Comparison of ENCODE assay signal across 8 mouse cellular contexts in genomic region chr3:137952225-137952913, GRCm38 (mm10). TPM values are rescaled to one million over a fixed set of nuclear protein-coding genes. Genes with fewer than 3 reads are reported as not detected.
DNase-seq lines count a peak whose midpoint lies in the region; ATAC-seq lines count a peak whose summit lies in the region.

No protein-coding gene starts in this region.

- H3K9ac ChIP-seq in forebrain, embryonic 13.5 days: no peak overlapping the region

- no peaks in the 10 kb centered on the region for H3K9me3 ChIP-seq in forebrain, embryonic 13.5 days (replicated peaks)
- H3K9me3 ChIP-seq in megakaryocyte, embryonic 14.5 days: no peaks in the 10 kb centered on the region

- ATAC-seq in activated CD4-positive, CD25-positive, alpha-beta regulatory T cell, adult 4 months: peak; percentile 21
- ATAC-seq in forebrain, embryonic 13.5 days: peak; percentile 46; the same call in 1 of the 2 replicates
- ATAC-seq in inflammation-experienced regulatory T-cells, adult 6 months: peak; percentile 24

- WGBS in forebrain, embryonic 13.5 days: 85% methylated on average over 4 of the region's 4 CpGs

- no peak overlapping the region for H3K4me2 ChIP-seq in forebrain, embryonic 13.5 days

- no peak overlapping the region for H3K4me3 ChIP-seq in forebrain, embryonic 13.5 days
- H3K4me3 ChIP-seq in megakaryocyte, embryonic 14.5 days (replicated peaks): peak overlapping the region; percentile 86

- no peak overlapping the region for H3K27ac ChIP-seq in forebrain, embryonic 13.5 days

- H3K4me1 ChIP-seq in forebrain, embryonic 13.5 days: peaks cover 14% of the 10 kb centered on the region
- peaks cover 100% of the 10 kb centered on the region for H3K4me1 ChIP-seq in megakaryocyte, embryonic 14.5 days

- DNase-seq in retina, postnatal 1 day: peak; percentile 35
- DNase-seq in retina, embryonic 14.5 days (ENCODE audit: low spot score): no peak
- DNase-seq in thymus, postnatal 4 days: peak; percentile 32
- no peak for DNase-seq in cerebellum, adult 11 months

- no peaks in the 10 kb centered on the region for H3K36me3 ChIP-seq in forebrain, embryonic 13.5 days (ENCODE audit: poor library complexity, severe bottlenecking)
- H3K36me3 ChIP-seq in megakaryocyte, embryonic 14.5 days (replicated peaks; ENCODE audit: low read length): peaks cover 99% of the 10 kb centered on the region

- H3K27me3 ChIP-seq in forebrain, embryonic 13.5 days: no peaks in the 10 kb centered on the region
- no peaks in the 10 kb centered on the region for H3K27me3 ChIP-seq in megakaryocyte, embryonic 14.5 days (replicated peaks)

RNA-seq across cellular contexts. Expression of gene Dapp1, which starts 29.0 kb away (rescaled TPM):
- polyA plus RNA-seq in activated CD4-positive, CD25-positive, alpha-beta regulatory T cell, adult 4 months (2017; shearing (Covaris generic)): 10 to 100 TPM; 58.7 to 78.7 TPM
- polyA plus RNA-seq in forebrain, embryonic 13.5 days (2015; fragmentation: Nextera tagmentation; extraction: Ambion mirVana): 2.7 and 3.9 TPM in 2 replicates
- 10 to 100 TPM; 74.8 to 86.0 (median 84.5) TPM for polyA plus RNA-seq in inflammation-experienced regulatory T-cells, adult 6 months (2017; shearing (Covaris generic))
- polyA plus RNA-seq in megakaryocyte, embryonic 14.5 days (2012; ENCODE audit: insufficient read depth, low replicate concordance): 8.0 and 32.0 TPM in 2 replicates

RNA-seq across cellular contexts. Expression of gene Lamtor3, which starts 34.1 kb away (rescaled TPM):
- 10 to 100 TPM; 69.7 to 81.8 TPM for polyA plus RNA-seq in activated CD4-positive, CD25-positive, alpha-beta regulatory T cell, adult 4 months (2017; shearing (Covaris generic))
- polyA plus RNA-seq in forebrain, embryonic 13.5 days (2015; fragmentation: Nextera tagmentation; extraction: Ambion mirVana): 126 and 129 TPM in 2 replicates
- polyA plus RNA-seq in inflammation-experienced regulatory T-cells, adult 6 months (2017; shearing (Covaris generic)): 100 to 1,000 TPM in 1 of 3 experiments, 10 to 100 TPM in 2; 65.0 to 110 (median 74.0) TPM
- polyA plus RNA-seq in megakaryocyte, embryonic 14.5 days (2012; ENCODE audit: insufficient read depth, low replicate concordance): 5.9 and 25.2 TPM in 2 replicates

Comparison
In these comparisons a context has a peak if more than half of its experiments do, and no peak if none do; other contexts are left out.
1. DNase-seq: peak in retina, postnatal 1 day (single experiment) and thymus, postnatal 4 days (single experiment); none in retina, embryonic 14.5 days (single experiment) and cerebellum, adult 11 months (single experiment).
2. Peak in every context shown above with its lines, with median percentiles within 50 percentile points of each other: ATAC-seq.